Mouse (Mus musculus) ovary, postnatal 36 days (tissue): Measurements from ENCODE around the gene Nefh.
A peak's percentile ranks its signal among the peaks of the same experiment; 100 is the strongest.

ENCODE experiments used
- DNase-seq: peaks from one replicate; pipeline ENCODE4 v3.0.0; 2022; ENCODE audit warnings: low spot score, mixed read lengths

Gene Nefh

GRCm38 (mm10) chr11:4949256-4950044, 1.6 kb upstream of the Nefh start:
- peak; percentile 63 for DNase-seq

GRCm38 (mm10) chr11:4948792-4949191, 928 bp upstream of the Nefh start:
- DNase-seq, result no peak

GRCm38 (mm10) chr11:4946947-4947812, 684 bp downstream of the Nefh start:
- peak; percentile 44 for DNase-seq

- no peak for DNase-seq
These were observed 1.3 kb downstream of the Nefh start for GRCm38 (mm10) chr11:4946530-4946929.

GRCm38 (mm10) chr11:4936243-4936642, 11.6 kb downstream of the Nefh start:
- DNase-seq, result no peak

- DNase-seq, result no peak
These were observed 16.8 kb downstream of the Nefh start for GRCm38 (mm10) chr11:4931009-4931601.

GRCm38 (mm10) chr11:4927224-4927623, 20.6 kb downstream of the Nefh start:
- DNase-seq, result no peak

- no peak for DNase-seq
These were observed 26.1 kb downstream of the Nefh start for GRCm38 (mm10) chr11:4921751-4922150.

GRCm38 (mm10) chr11:4921281-4921680, 26.6 kb downstream of the Nefh start:
- DNase-seq, result no peak

- DNase-seq, result peak; percentile 53
These were observed 31.8 kb downstream of the Nefh start for GRCm38 (mm10) chr11:4916068-4916467.

- DNase-seq, result no peak
These were observed 41.6 kb downstream of the Nefh start for GRCm38 (mm10) chr11:4906231-4906630.

- no peak for DNase-seq
These were observed 45.9 kb downstream of the Nefh start for GRCm38 (mm10) chr11:4901956-4902355.

GRCm38 (mm10) chr11:4900437-4900836, 47.4 kb downstream of the Nefh start:
- DNase-seq, result no peak

- DNase-seq, result peak; percentile 77
These were observed 52.7 kb downstream of the Nefh start, which contains the start of gene Thoc5 for GRCm38 (mm10) chr11:4894848-4895816. TSS of gene Thoc5 (plus strand) at chr11:4895320.
